Mouse (Mus musculus): Measurements from ENCODE around the gene Tssc4.

The Tssc4 gene

DNA sequence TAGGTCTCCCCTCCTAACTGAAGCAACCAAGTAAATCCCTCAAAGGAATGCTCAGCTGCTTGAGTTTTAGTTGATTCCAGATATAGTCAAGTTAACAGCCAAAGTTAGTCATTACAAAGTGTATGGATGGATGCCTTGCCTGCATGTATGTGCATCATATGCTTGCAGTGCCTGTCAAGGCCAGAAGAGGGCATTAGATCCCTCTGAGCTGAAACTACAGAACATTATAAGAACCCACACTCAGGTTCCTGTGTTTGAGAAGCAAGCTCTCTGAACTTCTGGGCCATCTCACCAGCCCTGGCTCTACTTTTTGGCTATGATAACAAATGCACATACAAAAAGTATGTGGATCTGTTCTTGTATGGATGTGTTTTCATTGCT lies 24.2 kb upstream of the Tssc4 start:
- DNase-seq (ENCODE audit: low spot score): no peak

DNA sequence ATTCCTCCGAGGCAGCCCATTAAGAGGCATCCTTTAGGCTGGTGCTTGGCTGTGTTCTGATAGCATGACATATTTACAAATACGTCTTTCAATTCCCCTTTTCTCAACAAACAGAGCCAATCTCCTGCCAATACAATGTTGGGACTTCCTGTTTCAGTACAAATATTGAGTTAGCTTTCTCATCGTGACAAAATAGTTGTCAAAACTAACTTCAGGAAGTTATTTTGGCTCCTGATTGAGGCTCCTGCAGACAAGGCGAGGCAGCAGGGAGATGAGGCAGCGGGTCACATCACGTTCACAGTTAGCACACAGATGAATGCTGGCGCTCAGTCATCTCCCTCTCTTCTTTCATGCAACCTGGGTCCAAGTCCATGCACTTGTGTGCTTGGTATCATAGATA lies 22.7 kb upstream of the Tssc4 start:
- DNase-seq (ENCODE audit: low spot score): no peak

DNA sequence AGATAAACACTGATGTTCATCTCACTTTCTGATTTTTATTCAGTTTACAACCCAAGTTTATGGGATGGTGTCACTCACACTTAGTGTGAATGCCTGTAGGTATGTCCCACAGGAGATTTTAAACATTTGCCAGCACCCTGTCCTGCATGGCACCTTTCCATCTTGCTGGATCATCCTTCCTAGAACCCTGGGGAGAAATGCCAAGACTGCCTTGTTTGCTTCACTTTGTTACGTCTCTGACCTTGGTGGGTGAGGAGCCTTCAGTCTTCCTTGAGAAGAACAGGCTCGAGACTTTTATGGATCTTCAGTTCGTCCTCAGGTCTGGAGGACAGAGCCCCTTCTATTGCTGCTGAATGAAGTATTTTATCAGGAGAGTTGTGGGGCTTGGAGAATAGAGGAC lies 19.7 kb upstream of the Tssc4 start:
- no peak for DNase-seq (ENCODE audit: low spot score)

DNA sequence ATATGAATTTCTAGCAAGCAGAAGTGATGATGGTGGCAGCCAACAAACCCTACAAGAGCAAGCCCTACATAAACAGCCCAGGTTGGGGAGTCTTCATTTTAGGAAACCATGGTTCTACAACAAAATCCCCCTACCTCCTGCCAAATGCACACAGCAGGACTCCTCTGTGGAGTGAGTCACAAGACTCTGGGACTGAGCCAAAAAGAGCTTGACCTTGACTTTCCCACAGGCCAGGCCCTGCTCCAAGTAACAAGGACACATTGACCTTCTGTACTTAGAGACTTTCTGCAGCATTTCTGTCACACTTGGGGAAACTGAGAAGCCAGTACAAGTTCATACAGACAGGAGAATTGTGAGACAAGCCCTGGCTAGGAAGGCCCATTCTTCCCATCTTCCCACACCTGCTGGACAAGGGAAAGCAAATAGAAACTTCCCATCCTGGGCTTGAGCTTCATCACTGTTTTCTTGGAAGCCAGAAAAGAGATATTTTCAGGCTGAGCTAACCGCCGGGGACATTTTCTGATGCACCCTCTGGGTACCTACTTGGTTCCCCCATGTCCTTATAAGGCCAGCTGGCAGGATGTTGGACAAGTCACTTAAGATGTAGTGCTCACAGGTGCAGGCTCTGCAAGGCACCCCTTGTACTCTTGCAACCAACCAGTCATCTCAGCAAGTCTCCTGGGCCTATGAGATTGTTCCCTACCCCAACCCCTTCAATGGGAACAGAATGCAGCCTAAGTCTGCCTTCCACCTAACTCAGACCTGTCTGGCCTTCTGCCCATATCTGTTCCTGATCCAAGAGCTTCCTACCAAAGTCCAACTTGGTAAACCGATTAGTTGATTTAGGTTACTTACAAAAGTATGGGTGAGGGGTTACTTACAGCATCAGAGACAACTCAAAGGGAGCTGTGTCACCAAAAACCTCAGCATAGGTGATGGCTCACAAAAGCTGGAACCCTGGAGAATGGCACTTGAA lies 18.9 kb upstream of the Tssc4 start:
- no peak for DNase-seq (ENCODE audit: low spot score)

GRCm38 (mm10) chr7:143051316-143051715 lies 17.7 kb upstream of the Tssc4 start:
- no peak for DNase-seq (ENCODE audit: low spot score)

GRCm38 (mm10) chr7:143052626-143053007 lies 16.4 kb upstream of the Tssc4 start, which contains the start of gene Cd81:
Gene Cd81 (plus strand): TSS chr7:143052739.
- DNase-seq (ENCODE audit: low spot score): peak; percentile 88

- peak; percentile 71 for DNase-seq (ENCODE audit: low spot score)
These were observed 15.8 kb upstream of the Tssc4 start for GRCm38 (mm10) chr7:143053008-143053899.

DNA sequence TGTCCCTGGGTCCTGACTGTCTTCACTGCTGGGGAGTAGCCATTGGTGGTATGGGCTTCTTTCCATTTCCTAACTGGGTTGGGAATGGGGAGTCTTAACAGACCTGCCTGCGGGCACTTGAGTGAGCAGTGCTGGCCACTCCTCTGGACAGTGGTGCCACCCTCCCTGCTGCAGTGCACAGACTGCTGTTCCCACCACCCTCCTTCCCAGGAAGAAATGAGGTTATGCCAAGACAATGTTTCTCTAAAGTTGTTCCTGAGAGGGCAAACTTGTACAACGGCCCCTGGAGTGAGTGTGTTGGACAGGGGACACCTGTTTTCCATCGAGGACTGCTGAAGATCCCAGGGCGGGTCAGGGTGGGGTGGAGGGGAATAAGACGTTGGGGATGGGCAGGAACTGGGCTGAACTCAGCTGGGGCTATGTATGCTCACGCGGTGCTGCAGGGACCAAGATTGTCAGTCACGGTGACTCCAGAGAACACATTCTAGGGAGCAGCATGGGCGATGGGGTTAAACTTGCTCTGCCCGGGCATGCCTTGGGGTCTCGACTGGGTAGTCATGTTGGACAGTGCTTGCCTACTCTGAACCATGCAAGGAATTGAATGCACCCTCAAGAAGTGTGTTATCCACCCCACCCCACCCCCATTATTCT lies 15.0 kb upstream of the Tssc4 start:
- no peak for DNase-seq (ENCODE audit: low spot score)

- no peak for DNase-seq (ENCODE audit: low spot score)
These were observed 14.5 kb upstream of the Tssc4 start for GRCm38 (mm10) chr7:143054612-143054965.

- DNase-seq (ENCODE audit: low spot score): no peak
These were observed 14.0 kb upstream of the Tssc4 start for GRCm38 (mm10) chr7:143055001-143055400.

DNA sequence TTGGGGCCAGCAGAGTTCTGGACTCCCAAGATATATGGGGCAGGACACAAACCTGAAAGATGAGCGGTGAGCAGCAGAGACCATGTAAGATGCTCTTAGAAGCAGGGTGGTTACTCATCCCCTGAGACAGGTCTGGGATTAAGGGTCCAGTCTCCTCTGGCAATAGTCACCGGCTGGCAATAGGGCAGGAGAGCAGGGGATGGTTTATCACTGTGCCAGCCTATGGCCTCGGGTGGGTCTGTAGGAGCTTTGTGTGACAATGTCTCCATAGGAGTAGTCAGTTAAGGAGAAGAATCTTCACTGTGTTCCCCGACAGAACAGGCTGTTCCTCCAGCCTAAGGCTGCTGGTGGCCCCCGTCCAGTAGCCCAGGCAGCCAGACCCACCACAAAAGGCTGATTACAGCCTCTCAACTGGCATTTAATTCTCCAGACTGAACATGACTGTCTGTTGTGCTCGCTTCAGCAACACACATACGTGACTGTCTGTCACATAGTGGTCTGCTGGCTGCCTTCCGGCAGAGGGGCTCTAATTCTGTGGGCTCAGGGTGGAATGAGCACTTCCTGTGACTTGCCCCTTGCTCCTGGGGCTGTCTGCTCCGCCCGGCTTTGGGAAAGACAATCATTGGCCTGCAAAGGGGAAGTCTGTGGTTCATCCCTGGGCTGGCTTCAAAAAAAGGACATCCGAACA lies 13.4 kb upstream of the Tssc4 start:
- DNase-seq (ENCODE audit: low spot score): no peak

GRCm38 (mm10) chr7:143057023-143057422 lies 12.0 kb upstream of the Tssc4 start:
- DNase-seq (ENCODE audit: low spot score): no peak

DNA sequence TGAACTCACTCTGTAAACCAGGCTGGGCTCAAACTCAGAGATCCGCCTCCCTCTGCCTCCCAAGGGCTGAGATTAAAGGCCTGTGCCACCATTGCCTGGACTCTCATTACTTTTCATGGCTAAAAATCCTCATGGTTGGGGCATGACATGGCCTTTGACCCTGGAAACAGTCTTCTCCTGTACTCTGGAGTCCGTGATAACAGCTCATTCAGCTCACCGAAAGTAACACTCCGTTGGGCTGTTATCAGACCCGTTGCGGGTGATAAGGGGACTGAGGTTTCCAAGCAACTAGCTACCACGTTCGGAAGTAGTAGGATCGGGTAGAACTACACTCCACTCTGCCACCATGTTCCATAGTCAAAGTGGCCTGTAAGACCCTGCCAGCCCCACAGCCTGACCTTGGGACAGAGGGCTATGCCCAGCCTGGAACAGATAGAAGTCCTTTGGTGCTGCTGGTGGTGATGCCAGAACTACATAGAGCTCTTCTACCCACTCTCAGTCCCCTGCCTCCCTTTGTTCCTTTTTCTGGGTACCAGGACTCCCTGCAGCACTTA lies 11.3 kb upstream of the Tssc4 start:
- DNase-seq (ENCODE audit: low spot score): no peak

- DNase-seq (ENCODE audit: low spot score): no peak
These were observed 10.8 kb upstream of the Tssc4 start for GRCm38 (mm10) chr7:143058221-143058697.

DNA sequence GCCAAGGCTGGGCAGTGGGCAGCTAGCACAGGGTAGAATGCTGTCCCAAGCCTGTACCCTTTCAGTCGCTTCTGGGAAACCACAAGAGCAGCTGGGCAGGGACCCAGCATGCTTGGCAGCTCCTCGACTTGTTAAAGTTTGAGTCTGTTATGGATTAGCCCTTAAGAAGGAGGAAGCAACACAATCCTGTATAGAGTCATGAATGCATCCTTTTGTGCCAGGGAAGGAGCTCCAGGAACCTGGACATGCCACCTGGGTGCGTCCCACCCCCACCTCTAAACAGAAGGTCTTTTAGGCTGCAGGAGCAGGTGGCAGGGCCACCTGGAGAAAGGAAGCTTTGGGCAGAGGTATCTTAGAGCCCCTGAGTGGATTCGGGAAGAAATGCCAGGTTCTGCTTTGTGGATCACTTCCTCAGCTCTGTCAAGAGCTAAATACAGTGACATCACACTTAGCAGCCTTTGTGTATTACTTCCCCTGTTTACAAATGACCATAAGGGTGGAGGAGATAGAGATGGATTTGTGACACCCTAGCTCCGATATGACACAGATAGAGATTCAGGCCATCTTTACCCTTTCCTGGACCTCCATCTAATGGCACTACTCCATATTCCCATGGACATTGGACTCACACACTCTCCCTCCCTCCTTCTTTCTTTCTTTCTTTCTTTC lies 9.7 kb upstream of the Tssc4 start:
- DNase-seq (ENCODE audit: low spot score): peak; percentile 41

GRCm38 (mm10) chr7:143062704-143063103 lies 6.3 kb upstream of the Tssc4 start:
- no peak for DNase-seq (ENCODE audit: low spot score)

GRCm38 (mm10) chr7:143064226-143064625 lies 4.8 kb upstream of the Tssc4 start:
- no peak for DNase-seq (ENCODE audit: low spot score)

DNA sequence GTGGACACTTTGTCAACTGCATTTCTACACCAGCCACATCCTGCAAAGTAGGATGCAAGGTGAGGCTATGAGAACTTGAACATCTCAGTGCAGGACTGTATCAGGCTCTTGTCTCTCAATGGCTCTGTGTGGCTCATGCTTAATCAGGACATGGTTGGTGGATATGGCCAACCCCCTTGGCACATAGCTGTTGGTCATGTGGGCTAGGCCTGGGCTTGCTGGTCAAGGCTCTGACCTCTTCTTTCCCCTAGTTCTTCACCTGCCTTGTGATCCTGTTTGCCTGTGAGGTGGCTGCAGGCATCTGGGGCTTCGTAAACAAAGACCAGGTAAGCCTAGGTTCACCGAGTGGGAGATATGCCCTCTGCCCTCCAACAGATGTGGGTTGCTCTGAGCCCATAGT lies 3.4 kb upstream of the Tssc4 start:
- DNase-seq (ENCODE audit: low spot score): no peak

- no peak for DNase-seq (ENCODE audit: low spot score)
These were observed 1.6 kb upstream of the Tssc4 start for GRCm38 (mm10) chr7:143067469-143067868.

GRCm38 (mm10) chr7:143067897-143068296 lies 1.2 kb upstream of the Tssc4 start:
- no peak for DNase-seq (ENCODE audit: low spot score)

Data from urinary bladder, postnatal 14 days (tissue).